Mouse (Mus musculus) granulocyte monocyte progenitor cell, adult 5-6 weeks (primary cell): Measurements from ENCODE around the gene Sugt1. TPM values are rescaled to one million over a fixed set of nuclear protein-coding genes. Genes with fewer than 3 reads are reported as not detected.

Source experiments
- ATAC-seq: replicated peaks from 2 replicates; pipeline ENCODE4 v1.8.0; 2016; ENCODE audit warnings: mild to moderate bottlenecking, moderate TSS enrichment, inconsistent platforms; ENCODE audit not compliant: poor library complexity, severe bottlenecking
- total RNA-seq, 2 experiments: library from RNA; stranded (forward) in 1 of 2; stranded (reverse) in 1 of 2; fragments of 200-712, 200-1000 nt in 1 of 2; fragments of >200 nt in 1 of 2; fragmentation: Nextera tagmentation in 1 of 2; gene quantifications; 2 replicates each; pipeline ENCODE4 v1.2.3; 2014 to 2017

Gene Sugt1
- total RNA-seq (2014; fragmentation: Nextera tagmentation) (80.8 and 116 TPM in 2 replicates), total RNA-seq (2017) (92.4 and 133 TPM in 2 replicates)

DNA sequence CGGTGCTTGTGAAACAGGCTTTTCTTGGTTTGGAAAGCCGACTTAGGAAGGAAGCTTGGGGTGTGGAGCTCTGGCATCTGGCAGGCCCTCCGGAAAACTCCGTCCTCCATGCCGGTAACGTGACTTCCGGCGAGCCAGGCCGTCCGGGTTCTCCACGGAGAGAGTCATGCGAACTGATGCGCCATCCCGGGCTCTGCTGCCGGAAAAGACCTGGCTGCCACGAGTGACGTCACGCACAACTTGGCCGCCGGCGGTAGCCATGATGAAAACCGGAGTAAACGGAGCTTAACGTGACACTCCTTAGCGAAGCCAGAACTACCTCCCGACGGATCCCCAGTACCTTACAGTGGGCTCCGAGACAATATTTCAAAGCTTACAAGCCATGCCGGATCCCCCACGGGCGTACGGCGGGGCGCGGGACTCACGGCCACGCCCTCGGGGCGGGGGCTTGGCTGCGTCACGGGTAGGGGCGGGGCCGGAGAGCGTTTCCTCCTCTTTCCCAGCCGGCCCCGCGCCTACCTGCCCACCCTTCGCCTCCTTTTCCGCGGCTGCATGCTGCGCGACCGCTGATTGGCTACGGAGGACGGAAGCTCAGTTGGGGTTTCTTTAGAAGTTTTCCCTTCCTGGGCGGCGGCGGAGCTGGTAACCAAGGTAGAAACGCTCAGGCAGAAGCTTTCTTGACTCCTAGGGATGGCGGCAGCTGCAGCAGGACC is at the start of gene Sugt1:
Gene Sugt1, plus strand, starts transcription at position 553 of the 713 bp plus-strand sequence.
- peak; percentile 90 for ATAC-seq

DNA sequence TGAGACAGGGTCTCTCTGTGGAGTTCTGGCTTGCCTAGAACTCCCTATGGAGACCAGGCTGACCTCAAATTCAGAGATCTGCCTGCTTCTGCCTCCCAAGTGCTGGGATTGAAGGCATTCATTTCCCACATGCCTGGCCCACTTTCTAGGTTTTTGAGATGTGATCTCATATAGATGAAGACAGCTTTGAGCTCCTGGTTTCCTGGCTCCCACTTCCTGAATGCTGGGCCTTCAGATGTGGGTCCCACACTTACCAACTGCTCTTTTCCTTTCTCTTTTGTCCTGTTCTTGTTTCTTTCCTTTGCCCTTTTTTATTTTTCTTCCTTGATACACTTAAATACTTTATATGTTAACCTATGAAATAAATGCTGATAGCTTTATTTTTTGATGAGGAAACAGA is 49.6 kb upstream of the Sugt1 start:
- no peak for ATAC-seq

DNA sequence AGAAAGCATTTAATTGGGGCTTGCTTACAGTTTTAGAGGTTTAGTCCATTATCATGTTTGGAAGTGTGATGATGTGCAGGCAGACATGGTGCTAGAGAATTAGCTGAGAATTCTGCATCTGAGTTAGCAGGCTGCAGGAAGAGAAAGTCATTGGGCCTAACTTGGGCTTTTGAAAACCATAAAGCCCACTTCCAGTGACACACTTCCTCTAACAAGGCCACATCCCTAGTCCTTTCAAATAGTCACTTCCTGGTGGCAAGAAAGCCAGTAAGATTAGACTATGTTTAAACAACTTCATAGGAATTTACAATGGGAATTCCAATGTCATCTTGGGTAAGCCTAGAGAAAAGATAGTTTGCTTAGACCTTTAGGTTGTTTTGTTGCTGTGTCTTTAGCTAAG is 45.9 kb upstream of the Sugt1 start:
- peak; percentile 55 for ATAC-seq

DNA sequence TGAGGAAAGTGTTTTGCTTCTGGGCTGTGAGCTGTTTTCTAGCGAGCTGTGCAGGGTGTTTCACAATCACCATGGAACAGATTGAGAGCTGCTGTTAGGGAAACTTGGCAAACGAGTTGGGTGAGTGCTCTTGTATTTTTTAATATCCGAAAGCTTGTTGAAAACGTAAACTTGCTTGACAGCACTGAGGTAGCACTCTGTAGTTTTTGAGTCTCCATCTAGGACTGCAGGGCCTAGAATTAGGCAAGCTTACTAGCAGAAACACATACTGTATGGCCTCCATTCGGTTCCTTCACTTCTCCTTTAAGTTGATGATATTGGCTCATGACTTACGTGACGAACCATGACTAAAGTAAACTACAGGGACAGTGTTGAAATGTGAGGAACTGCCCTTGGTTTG is 38.1 kb upstream of the Sugt1 start:
- peak; percentile 98 for ATAC-seq

DNA sequence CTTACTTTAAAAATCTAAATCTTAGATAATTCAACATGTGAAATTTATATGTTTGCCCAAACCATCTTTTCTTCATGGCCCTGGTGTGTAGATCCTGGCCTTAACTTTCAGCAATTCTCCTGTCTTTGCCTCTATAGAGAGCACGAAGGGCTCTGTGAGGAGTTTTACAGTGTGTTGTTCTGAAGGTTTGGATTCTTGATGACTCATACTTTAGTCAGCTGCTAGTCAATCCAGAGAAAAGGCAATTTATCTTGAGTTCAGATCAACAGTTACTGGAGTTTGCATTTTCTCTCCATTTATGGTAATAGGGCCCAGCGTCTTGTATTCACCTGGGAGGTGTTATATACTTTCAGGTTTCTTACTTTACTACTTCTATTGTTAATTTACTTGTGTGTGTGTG is 35.6 kb upstream of the Sugt1 start:
- ATAC-seq = no peak

DNA sequence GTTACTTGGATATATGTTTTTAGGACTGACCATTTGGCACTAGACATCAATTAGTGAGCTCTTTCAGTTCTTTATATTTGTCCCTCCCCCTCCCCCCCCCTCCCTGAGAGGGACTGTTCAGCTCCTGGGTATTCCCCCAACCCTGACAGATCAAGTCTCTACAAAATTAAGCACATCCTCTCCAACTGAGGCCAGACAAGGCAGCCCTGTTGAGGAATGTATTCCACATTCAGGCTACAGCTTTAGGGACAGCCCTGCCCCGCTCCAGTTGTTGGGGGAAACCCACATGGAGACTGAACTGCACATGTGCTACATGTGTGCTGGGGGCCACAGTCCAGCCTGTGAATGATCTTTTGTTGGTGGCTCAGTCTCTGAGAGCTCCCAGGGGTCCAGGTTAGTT is 34.6 kb upstream of the Sugt1 start:
- ATAC-seq = no peak

DNA sequence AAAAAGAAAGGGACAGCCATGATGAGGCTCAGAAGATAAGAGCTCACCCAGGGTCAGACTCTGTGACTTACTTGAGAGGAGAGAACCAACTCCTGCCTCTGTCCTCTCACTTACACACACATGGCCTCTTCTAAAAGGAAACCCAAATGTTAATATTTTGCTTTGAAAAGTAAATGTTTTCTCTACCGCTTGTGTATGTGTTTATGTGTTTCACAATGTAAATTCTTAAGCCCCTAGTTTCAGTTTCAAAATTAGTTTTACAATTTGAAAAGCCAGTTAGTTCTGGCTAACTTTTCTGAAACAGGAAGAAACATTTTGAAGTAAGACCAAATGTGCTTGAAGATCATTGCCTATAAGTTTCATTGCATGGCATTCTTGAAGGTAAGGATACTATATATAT is 29.7 kb upstream of the Sugt1 start:
- ATAC-seq = peak; percentile 40

DNA sequence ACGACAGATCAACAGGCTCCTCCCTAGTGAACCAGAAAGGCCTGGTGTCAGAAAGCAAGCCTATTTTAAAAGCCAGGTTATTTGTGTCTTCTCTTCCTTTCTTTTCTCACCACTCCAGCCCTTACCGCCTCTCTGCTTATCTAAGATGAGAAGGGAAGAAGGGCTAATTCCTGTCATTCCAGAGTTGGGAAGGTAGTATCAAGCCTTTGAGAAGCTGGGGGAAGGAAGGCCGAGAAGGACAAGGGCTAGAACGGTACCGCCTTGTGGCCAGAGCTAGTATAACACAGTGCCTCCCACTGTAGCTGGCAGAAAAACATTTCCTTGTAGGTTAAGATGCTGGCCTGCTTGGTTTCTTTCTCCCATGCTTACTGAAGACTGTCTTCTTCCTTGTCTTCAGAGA is 24.7 kb upstream of the Sugt1 start:
- ATAC-seq = peak; percentile 74

DNA sequence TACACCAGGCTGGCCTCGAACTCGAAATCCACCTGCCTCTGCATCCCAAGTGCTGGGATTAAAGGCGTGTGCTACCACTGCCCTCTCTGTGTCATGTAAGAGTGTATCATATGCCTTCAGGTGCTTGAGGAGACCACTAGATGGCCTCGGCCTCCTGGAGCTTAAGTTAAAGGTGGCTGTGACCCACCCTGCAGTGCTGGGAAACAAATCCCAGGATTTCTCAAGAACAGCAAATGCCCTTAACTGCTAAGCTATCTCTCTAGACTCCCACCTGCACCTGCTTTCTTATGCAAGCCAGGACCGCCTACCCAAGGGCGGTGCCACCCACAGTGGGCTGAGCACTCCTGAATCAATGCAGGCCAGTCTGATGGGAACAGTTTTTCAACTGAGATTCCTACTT is 22.7 kb upstream of the Sugt1 start:
- peak; percentile 35; the same call in 1 of the 2 replicates for ATAC-seq

DNA sequence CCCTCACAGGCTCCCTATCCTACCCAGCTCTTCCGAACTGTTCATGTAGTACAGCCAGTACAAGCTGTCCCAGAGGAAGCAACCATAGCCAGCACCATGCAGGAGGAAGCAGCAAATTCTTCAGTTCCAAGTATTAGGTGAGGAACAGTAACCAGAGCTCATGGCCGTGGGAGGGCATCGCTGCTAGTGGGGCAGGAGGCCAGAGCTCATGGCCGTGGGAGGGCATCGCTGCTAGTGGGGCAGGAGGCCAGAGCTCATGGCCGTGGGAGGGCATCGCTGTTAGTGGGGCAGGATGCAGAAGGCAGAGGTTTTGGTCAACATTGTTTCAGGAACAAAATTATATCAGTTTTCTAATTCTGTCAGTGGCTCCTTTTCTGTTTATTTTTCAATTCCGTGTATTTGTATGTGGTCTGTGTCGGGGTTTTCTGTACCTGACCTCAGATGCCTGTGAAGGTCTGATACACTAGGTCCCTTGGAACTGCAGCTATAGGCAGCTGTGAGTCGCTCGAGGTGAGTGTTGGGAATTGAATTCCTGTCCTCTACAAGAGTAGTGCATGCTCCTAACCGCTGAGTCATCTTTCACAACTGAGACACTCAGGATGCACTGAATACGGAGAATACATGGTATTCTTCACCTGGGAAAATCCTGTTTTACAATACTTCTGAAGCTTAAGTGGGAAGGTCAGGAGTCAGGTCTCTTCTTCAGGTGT is 13.9 kb upstream of the Sugt1 start:
- no peak for ATAC-seq

DNA sequence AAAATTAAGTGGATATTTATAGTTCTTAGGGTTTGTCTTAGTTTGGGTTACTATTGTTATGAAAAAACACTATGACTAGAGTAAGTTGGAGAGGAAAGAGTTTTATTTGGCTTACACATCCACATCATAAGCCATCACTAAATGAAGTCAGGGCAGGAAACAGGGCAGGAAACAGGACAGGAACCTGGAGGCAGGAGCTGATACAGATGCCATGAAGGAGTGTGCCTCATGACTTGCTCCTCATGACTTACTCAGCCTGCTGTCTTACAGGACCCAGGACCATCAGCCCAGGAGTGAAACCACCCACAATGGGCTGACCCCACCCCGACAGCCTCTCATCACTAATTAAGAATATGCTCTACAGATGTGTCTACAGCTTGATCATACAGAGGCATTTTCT is 13.1 kb upstream of the Sugt1 start:
- no peak for ATAC-seq

DNA sequence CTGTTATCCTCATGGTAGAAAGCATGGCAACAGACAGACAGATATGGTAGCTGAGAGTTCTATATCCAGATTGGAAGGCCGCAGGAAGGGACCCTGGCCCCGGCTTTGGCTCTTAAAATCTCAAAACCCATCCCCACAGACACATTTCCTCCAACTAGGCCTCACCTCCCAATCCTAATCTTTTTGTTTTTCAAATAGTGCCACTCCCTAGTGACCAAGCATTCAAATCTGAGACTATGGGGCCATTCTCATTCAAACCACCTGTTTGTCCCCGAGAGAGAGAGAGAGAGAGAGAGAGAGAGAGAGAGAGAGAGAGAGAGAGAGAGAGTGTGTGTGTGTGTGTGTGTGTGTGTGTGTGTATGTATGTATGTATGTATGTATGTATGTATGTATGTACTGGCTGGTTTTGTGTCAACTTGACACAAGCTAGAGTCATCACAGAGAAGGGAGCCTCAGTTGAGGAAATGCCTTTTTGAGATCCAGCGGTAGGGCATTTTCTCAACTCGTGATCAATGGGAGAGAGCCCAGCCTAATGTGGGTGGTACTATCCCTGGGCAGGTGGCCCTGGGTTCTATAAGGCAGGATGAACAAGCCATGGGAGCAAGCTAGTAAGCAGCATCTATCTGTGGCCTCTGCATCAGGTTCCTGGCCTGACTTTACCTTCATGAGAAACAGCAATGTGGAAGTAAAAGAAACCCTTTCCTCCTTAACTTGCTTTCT is 3.8 kb upstream of the Sugt1 start:
- ATAC-seq = no peak

DNA sequence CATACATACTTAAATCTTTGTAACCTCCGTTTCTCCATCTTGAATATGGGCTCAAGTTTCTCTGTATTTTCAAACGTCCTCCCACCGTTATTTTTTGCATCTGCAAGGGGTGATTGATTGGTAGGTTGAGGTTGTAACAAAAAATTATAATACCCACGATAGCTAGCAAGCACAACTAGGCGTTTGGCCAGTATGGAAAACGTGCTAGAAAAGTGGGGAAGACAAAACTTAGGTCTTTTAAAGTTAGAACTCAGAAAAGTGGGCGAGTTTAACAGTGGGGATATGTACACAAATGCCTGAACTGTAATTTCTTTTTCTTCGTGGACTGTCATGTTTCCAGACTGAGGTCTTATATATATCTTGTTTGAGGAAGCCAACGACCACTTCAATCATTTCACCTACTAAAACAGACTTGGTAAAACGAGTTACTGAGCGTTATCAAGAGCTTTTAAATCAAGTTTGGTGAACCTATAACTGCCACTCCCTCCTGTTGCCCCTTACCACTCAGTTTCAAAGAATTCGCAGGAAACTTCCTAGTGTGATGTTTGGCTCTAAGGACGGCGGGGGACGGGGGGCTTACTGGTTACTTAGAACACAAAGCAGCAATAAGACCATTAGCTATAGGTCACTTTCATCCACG is 872 bp upstream of the Sugt1 start:
- ATAC-seq = no peak

DNA sequence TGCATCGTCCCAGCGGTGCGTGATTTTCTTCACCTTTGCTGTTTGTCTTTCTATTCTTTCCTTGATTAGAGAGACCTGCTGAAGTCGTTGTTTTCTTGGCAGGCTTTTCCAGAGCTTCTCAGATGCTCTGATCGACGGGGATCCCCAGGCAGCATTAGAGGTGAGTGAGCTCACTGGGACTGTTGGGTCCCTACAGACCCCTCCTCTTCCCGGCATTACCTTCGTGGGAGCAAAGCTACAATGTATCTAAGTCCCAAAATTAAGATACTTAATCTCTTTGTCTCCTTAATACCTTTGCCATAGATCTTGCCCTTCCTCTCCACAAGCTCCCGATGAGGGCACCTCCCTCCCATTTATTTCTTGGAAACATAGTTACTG is 350 bp downstream of the Sugt1 start:
- no peak for ATAC-seq

DNA sequence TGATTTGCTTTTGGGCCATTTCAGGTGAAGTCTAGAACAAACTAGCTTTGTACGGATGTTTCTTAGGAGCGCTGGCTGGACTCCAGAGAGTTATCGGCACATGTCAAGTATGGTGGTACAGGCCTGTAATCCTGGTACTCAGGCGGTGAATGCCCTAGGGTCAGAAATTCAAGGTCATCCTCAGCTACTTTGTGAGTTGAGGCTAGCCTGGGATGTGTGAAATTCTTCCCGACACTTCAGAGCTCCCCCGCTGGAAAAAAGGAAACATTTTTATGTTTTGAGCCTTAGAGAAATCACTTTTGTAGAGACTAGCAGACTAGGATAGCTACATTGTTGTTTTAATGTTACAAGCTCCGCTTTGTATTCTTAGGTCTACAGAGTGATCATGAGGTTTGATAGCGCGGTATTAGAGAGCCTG is 1.1 kb downstream of the Sugt1 start:
- ATAC-seq = no peak

DNA sequence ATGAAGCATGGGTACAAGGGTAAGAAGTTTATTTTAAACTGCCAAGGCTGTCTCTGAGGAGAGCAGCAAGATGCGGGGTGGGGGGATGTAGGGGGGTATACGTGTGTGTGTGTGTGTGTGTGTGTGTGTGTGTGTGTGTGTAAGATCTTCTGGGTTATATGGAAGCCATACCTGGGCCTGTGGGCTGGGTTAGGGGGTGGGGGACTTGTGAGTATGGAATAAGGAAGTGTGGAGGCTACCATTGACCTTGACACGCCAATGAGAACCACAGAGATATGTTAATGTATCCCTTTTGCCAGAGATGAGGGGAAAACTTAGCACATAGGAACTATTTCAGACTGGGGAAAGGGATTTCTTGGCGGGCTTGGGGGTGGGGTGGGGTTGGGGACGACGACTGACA is 1.9 kb downstream of the Sugt1 start:
- ATAC-seq = no peak

DNA sequence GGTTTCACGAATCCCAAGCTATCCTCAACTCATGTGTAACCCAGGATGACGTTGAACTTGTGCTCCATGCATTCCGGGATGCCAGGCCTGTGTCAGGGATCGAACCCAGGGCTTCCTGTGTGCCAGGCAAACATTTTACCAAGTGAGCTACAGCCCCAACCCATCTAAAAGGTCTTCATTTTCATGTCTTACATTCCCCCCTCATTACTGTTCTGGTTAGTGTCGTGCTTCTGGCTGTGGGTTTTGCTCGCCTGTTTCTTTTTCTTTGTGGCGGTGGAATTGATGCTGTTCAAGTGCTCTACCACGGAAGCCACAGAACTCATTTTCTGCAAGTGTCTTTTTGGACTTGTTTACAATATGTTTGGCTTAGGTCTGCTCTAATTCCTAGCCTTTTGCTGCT is 3.4 kb downstream of the Sugt1 start:
- ATAC-seq = no peak

DNA sequence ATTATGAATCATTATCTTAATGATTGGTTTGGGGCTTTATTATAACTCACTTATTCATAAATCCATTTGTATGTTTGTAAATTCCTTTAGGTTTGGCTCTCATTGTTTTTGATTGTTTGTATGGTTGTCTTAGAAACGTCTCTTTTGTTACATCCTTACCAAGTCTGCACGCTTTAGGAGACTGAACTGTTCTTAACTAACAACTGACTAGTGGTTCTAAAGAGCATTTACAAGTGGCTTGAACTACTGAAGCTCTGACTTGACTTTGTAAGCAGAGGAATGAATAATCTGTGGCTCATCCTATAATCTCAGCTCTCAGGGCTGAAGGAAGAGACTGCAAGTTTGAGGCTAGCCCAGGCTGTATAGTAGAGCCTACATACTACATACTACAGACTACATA is 4.1 kb downstream of the Sugt1 start:
- ATAC-seq = no peak

DNA sequence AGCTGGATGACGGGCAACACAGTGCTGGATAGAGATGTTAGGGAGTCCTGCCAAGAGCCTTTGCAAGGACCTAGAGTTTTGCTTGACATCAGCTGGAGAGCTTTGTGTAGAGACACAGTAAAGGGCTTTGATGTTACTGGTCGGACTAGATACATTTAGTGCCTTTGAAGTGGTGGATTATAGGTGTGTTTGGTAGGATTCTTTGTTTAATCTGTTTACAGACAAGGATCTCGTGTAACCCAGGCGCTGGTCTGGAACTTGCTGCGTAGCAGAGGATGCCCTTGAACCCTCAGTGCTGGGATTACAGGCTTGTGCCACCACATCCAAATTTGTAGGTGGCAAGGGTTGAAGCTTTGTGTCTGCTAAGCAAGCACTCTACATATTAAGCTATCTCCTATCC is 6.6 kb downstream of the Sugt1 start:
- no peak for ATAC-seq

DNA sequence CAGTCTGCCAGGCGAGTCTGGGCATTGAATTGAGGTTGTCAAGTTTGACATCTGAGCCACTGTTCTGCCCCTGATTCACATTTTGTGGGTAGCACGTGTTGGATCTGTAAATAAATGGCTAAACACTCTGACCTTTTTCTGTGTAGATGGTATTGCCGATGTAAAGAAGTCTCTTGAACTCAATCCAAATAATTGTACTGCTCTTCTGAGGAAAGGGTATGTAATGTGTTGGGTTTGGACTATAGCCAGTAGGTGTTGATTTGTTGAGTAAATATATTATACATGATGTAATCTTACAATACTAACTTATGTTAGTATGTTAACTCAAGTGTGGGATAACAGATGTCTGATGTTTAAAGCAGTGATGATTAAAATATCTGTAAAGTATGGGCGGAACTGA is 9.1 kb downstream of the Sugt1 start:
- ATAC-seq = no peak

DNA sequence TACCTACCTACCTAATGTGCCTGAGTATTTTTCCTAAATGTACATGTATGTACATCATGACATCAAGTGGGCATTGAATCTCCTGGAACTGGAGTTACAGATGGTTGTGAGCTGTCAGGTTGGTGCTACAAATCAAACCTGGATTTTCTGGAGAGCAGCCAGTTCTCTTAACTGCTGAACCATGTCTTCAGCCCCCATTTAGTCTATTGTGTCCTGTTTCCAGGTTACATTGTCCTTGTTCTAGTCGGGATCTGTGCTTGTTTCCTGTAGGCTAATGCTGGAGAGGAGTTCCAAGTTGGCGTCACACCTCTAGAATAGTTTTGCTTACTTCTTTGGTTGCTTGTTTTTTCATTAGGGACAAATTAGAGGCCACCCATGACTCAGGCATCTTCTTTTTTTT is 18.4 kb downstream of the Sugt1 start:
- no peak for ATAC-seq
